Comparison of ENCODE assay signal across 10 mouse cellular contexts in the genomic region with DNA sequence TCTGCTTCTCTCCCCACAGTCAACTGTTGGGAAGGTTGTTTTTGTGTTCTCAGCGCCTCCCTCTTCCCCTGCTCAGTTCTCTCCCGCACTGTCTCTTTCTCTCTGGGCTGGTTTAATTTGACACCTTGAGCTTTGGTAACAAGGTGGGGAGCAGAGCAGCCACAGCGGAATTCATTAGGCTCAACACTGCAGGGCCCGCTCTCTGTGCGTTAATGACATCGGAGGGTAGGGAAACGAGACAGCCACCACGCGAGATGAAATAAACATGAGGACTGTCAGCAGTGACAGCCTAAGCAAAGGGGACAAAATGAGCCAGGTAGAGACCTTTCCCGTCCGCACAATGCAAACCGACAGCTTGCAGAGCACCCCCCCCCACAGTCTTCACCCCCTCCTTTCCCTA.
DNase-seq lines count a peak whose midpoint lies in the region; ATAC-seq lines count a peak whose summit lies in the region.
"Had no signal": no experiment of that assay in that cellular context is flagged by ENCODE, and none has a peak within 500 bp of the region (broad histone marks: within the 10 kb centered on the region; RNA-seq: fewer than 3 reads in every experiment).

No protein-coding gene starts in this region.

- DNase-seq in embryonic facial prominence, embryonic 10.5 days (ENCODE audit: low spot score), result no peak
- no peak for DNase-seq in forebrain, embryonic 10.5 days (ENCODE audit: extremely low spot score, low spot score)
- no peak for DNase-seq in limb, embryonic 10.5 days (ENCODE audit: low spot score)
- DNase-seq in adrenal gland, postnatal 14 days, result no peak
- no peak for DNase-seq in natural killer cell, adult 2 months (ENCODE audit: low spot score in 2 of 2)
- DNase-seq in yolk sac, embryonic 10.5 days (ENCODE audit: low spot score), result no peak
- DNase-seq: adrenal gland, postnatal 25 days; heart, postnatal 4 days had no signal

- WGBS in embryonic facial prominence, embryonic 10.5 days, result 28% methylated on average over 12 of the region's 12 CpGs
- 22% methylated on average over 12 of the region's 12 CpGs for WGBS in forebrain, embryonic 10.5 days
- 19% methylated on average over 12 of the region's 12 CpGs for WGBS in limb, embryonic 10.5 days
- WGBS in neural tube, embryonic 15.5 days, result 14% methylated on average over 12 of the region's 12 CpGs

- no peaks in the 10 kb centered on the region for H3K27me3 ChIP-seq in embryonic facial prominence, embryonic 10.5 days (replicated peaks; ENCODE audit: low read depth, poor library complexity, severe bottlenecking)
- H3K27me3 ChIP-seq in forebrain, embryonic 10.5 days (ENCODE audit: poor library complexity, severe bottlenecking), result no peaks in the 10 kb centered on the region
- H3K27me3 ChIP-seq in limb, embryonic 10.5 days (ENCODE audit: low read depth, poor library complexity, severe bottlenecking), result no peaks in the 10 kb centered on the region
- H3K27me3 ChIP-seq in neural tube, embryonic 15.5 days (replicated peaks), result no peaks in the 10 kb centered on the region

- peaks cover 56% of the 10 kb centered on the region for H3K4me1 ChIP-seq in embryonic facial prominence, embryonic 10.5 days
- peaks cover 61% of the 10 kb centered on the region for H3K4me1 ChIP-seq in forebrain, embryonic 10.5 days
- H3K4me1 ChIP-seq in limb, embryonic 10.5 days, result peaks cover 47% of the 10 kb centered on the region
- peaks cover 35% of the 10 kb centered on the region for H3K4me1 ChIP-seq in neural tube, embryonic 15.5 days

- ATAC-seq in neural tube, embryonic 15.5 days (ENCODE audit: low FRiP score), result peak; percentile 55; the same call in 1 of the 2 replicates

- peak overlapping the region; percentile 27 for H3K4me2 ChIP-seq in neural tube, embryonic 15.5 days

- no peaks in the 10 kb centered on the region for H3K9me3 ChIP-seq in embryonic facial prominence, embryonic 10.5 days
- H3K9me3 ChIP-seq in forebrain, embryonic 10.5 days, result no peaks in the 10 kb centered on the region
- H3K9me3 ChIP-seq in limb, embryonic 10.5 days (replicated peaks), result no peaks in the 10 kb centered on the region
- no peaks in the 10 kb centered on the region for H3K9me3 ChIP-seq in neural tube, embryonic 15.5 days (replicated peaks)

- no peak overlapping the region for H3K4me3 ChIP-seq in embryonic facial prominence, embryonic 10.5 days
- H3K4me3 ChIP-seq in forebrain, embryonic 10.5 days, result no peak overlapping the region; the same call in 1 of the 2 replicates
- H3K4me3 ChIP-seq in limb, embryonic 10.5 days, result 0 out of 2 replicates have a peak overlapping the region, but pooled peaks have one; percentile 5
- no peak overlapping the region for H3K4me3 ChIP-seq in neural tube, embryonic 15.5 days (replicated peaks)

- no peak overlapping the region for H3K9ac ChIP-seq in neural tube, embryonic 15.5 days (replicated peaks)

- H3K27ac ChIP-seq in embryonic facial prominence, embryonic 10.5 days (replicated peaks), result peak overlapping the region; percentile 1; the same call in 1 of the 2 replicates
- peak overlapping the region; percentile 48 for H3K27ac ChIP-seq in forebrain, embryonic 10.5 days
- H3K27ac ChIP-seq in limb, embryonic 10.5 days, result no peak overlapping the region
- H3K27ac ChIP-seq in neural tube, embryonic 15.5 days (replicated peaks), result peak overlapping the region; percentile 65

- H3K36me3 ChIP-seq in embryonic facial prominence, embryonic 10.5 days (replicated peaks), result peaks cover 15% of the 10 kb centered on the region
- H3K36me3 ChIP-seq in forebrain, embryonic 10.5 days (replicated peaks), result peaks cover 9% of the 10 kb centered on the region
- peaks cover 22% of the 10 kb centered on the region for H3K36me3 ChIP-seq in limb, embryonic 10.5 days
- no peaks in the 10 kb centered on the region for H3K36me3 ChIP-seq in neural tube, embryonic 15.5 days
- H3K36me3 ChIP-seq: G1E had no signal
